Mouse (Mus musculus): ENCODE data around the gene Popdc3. TPM values are rescaled to one million over a fixed set of nuclear protein-coding genes. Genes with fewer than 3 reads are reported as not detected.

The Popdc3 gene
- total and polyA plus RNA-seq, 3 experiments, result not detected

DNA sequence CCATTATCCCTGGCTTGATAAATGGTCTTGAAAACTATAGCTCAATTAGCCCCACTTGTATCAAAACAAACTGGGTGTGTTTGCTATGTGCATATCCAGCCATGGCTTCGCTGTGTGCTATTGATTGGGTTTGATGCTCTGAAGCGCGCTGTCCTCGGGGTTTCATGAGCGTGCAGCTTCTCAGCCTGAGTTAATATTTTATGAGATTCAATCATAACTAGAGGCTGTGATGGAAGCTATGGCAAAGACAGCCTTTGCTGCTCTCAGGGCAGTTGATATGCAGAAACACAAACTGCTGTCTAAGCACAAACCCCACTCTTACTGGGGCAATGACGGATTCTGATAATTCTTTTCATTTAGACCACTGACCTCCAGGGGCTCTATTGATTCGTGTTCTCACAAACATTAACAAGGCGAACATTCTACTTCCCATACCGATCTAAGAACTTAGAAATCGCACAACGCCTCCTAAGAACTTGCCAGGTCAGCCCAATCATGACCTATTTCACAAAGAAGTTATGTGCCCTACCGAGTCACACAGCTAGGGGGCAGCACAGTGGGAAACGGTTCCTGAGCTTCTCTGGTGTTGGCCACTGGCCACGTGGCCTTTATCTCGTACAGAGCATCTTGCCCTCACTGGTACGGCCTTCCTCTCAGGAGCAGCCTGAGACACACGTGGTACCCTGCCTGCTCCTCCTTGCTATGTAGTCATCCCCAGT lies 189.2 kb downstream of the Popdc3 start:
- no peaks in the 10 kb centered on the region for H3K9me3 ChIP-seq (replicated peaks; ENCODE audit: insufficient read depth, low read length)
- H3K9ac ChIP-seq (ENCODE audit: control insufficient read depth, low read depth, low read length, poor library complexity, severe bottlenecking), result no peak overlapping the region
- no peaks in the 10 kb centered on the region for H3K4me1 ChIP-seq (ENCODE audit: control insufficient read depth in 1 of 2, insufficient read depth in 2 of 2, low read length in 2 of 2)
- H3K4me3 ChIP-seq (ENCODE audit: control insufficient read depth in 1 of 2, insufficient read depth in 1 of 2, low read depth in 2 of 2, low read length in 2 of 2), result no peak overlapping the region
- H3K79me2 ChIP-seq (ENCODE audit: control insufficient read depth, insufficient read depth, low read length, poor library complexity), result no peaks in the 10 kb centered on the region
- H3K36me3 ChIP-seq (ENCODE audit: control insufficient read depth in 1 of 2, insufficient read depth in 2 of 2, low read length in 2 of 2), result no peaks in the 10 kb centered on the region
- peaks cover 0 to 3% of the 10 kb centered on the region in 2 experiments; a peak in 1 of 4 replicates for H3K27me3 ChIP-seq (ENCODE audit: control insufficient read depth in 1 of 2, insufficient read depth in 2 of 2, low read length in 2 of 2)
- TF ChIP-seq CHD1 (IDR thresholded peaks at IDR 0.05; ENCODE audit: low read depth, low read length) (no peak), CTCF (IDR thresholded peaks at IDR 0.05 in 2 of 3, conservative IDR thresholded peaks at IDR 0.05 in 1 of 3; ENCODE audit: control insufficient read depth in 1 of 3, insufficient read depth in 1 of 3, low read depth in 2 of 3, low read length in 3 of 3, poor library complexity in 1 of 3, severe bottlenecking in 1 of 3) (peak in 1 of 3 experiments; percentile 7; a peak in 2 of 6 replicates), BHLHE40 (IDR thresholded peaks at IDR 0.05; ENCODE audit: borderline replicate concordance, low read depth, low read length) (no peak)
- no peak for DNase-seq (ENCODE audit: low read depth, low spot score)
- no peak overlapping the region for H3K27ac ChIP-seq (ENCODE audit: control insufficient read depth, low read depth, low read length)

Other genes with a start within 250 kb of the Popdc3 start
- 12.0 and 12.3 TPM in 2 replicates for gene Prep, start 110.9 kb upstream of the Popdc3 start, total RNA-seq (2012; rRNA removed)
- gene Prep, start 110.9 kb upstream of the Popdc3 start, polyA plus RNA-seq (2012; ENCODE audit: insufficient read depth in 1 of 2, insufficient read length in 2 of 2, low read depth in 1 of 2, low replicate concordance in 2 of 2, missing spikeins in 1 of 2), result 10 to 100 TPM in 1 of 2 experiments, not detected in 1; 24.4 TPM
- not detected in 2 replicates for gene Bves, start 157.7 kb downstream of the Popdc3 start, total RNA-seq (2012; rRNA removed)
- not detected for gene Bves, start 157.7 kb downstream of the Popdc3 start, polyA plus RNA-seq (2012; ENCODE audit: insufficient read depth in 1 of 2, insufficient read length in 2 of 2, low read depth in 1 of 2, low replicate concordance in 2 of 2, missing spikeins in 1 of 2)

All from MEL (cell line).